Mouse (Mus musculus) left cerebral cortex, postnatal 36 days (tissue): ENCODE measurements around the gene Adprh. TPM values are rescaled to one million over a fixed set of nuclear protein-coding genes. Genes with fewer than 3 reads are reported as not detected.
"Not testable (repeated sequence)": the region's sequence is repeated elsewhere in the genome, so short reads cannot be mapped to it uniquely, and the experiment has no call there.

Source experiments
- DNase-seq, 2 experiments: peaks; one replicate each; pipeline ENCODE4 v3.0.0; 2021 to 2022; ENCODE audit warnings: low spot score in 2 of 2, mixed read lengths in 1 of 2
- intact Hi-C: fragments of 180-260 bp; cut with DNase I; formaldehyde crosslinking; loops from one replicate; pipeline ENCODE4 v1.15.1; 2025
- total RNA-seq, 2 experiments: library from RNA; stranded (reverse); gene quantifications; 2 replicates each; pipeline ENCODE4 v1.2.3; 2021

The Adprh gene
- 10 to 100 TPM; 55.7 to 63.6 TPM for total RNA-seq

GRCm38 (mm10) chr16:38452442-38453202 lies at the start of gene Adprh:
TSS of gene Adprh (minus strand) at chr16:38452703.
- peak; percentile 92 to 93 for DNase-seq
- intact Hi-C loops, result loop anchor here (2.0 to 5.0 kb wide), 2 partner anchors 75 to 106 kb away; partner anchors contain the start of genes Cox17 and Gm21987

- intact Hi-C loops, result no loop called here
- DNase-seq, result no peak
These were observed 44.2 kb upstream of the Adprh start for GRCm38 (mm10) chr16:38496604-38497140.

DNA sequence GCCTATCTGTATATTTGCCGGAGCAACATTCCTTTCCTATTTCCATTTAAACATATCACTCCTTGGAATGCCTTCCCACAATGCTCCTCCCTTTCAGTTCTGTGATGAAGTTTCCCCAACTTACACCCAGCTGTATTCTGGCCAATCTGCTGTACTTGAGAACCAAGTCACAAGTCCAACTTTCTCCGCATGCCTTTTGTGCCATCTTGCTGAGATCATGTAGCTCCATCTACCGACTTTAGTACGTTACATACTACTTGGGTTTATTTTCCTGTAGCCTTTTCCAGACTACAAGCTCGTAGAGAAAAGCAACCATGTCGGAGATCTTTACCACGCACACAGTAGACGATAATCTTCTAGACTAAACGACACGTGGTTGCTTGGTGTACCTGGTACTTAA lies 41.4 kb upstream of the Adprh start:
- intact Hi-C loops, result no loop called here
- no peak for DNase-seq

DNA sequence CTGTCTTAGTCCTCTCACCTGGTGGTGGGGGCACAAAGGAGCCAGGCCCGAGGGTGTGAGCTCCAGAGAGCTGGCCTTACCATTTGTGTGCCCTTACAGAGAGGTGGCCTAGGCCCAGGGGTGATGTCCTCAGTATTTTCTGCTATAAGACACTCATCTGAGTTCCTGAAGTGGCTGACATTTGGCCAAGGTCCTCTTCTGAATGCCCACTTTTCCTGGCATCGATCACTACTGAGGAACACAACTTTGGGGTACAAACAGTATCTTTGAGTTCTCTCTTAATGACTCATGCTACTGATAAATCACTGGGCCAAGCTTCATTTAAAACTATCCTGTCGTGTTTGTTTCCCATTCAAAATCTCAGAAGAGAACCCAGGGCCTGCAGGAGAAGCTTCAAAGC lies 40.0 kb upstream of the Adprh start:
- intact Hi-C loops, result no loop called here
- DNase-seq, result no peak

GRCm38 (mm10) chr16:38483582-38484309 lies 31.2 kb upstream of the Adprh start:
- intact Hi-C loops, result loop anchor here (5.0 kb wide), 1 partner anchor 106 kb away; no protein-coding TSS in a partner anchor
- DNase-seq, result no peak

DNA sequence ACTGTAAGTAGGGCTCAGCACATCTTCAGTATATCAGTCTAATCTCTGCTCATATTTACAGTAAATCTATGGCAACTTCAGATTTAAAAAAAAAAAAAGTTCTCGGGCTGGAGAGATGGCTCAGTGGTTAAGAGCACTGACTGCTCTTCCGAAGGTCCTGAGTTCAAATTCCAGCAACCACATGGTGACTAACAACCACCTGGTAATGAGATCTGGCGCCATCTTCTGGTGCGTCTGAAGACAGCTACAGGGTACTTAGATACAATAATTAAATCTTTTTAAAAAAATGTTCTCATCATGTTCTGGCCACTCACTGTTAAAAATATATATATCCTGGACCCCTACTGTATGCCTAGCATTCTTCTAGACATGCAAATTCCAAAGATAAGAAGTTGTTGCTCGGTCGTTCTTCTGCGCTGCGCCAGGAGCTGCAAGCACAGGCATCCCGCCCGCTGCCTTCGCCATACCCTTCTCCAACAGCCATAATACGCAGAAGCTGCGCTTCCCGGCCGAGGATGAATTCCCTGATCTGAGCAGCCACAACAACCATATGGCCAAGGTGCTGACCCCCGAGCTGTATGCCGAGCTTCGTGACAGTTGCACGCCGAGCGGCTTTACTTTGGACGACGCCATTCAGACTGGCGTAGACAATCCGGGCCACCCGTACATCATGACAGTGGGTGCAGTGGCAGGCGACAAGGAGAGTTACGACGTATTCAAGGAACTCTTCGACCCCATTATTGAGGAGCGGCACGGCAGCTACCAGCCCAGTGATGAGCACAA lies 30.5 kb upstream of the Adprh start:
- DNase-seq, result peak in 1 of 2 experiments; percentile 14
- intact Hi-C loops, result loop anchor here (5.0 kb wide), 1 partner anchor 106 kb away; no protein-coding TSS in a partner anchor

GRCm38 (mm10) chr16:38481327-38481726 lies 28.8 kb upstream of the Adprh start:
- intact Hi-C loops, result loop anchor here (5.0 kb wide), 1 partner anchor 104 kb away; no protein-coding TSS in a partner anchor
- no peak for DNase-seq

GRCm38 (mm10) chr16:38478296-38478695 lies 25.8 kb upstream of the Adprh start:
- intact Hi-C loops, result no loop called here
- no peak for DNase-seq

DNA sequence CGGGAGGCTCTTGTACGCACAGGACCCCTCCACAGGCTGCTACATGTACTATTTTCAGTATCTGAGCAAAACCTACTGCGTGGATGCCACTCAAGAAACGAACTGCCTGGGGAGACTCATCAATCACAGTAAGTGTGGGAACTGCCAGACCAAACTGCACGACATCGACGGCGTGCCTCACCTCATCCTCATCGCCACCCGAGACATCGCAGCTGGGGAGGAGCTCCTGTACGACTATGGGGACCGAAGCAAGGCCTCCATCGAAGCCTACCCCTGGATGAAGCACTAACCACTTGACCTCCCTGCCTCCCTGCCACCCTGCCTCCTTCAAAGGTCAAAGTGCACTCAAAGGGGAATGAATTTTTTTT lies 24.7 kb upstream of the Adprh start:
- DNase-seq, intact Hi-C loops: not testable (repeated sequence)

DNA sequence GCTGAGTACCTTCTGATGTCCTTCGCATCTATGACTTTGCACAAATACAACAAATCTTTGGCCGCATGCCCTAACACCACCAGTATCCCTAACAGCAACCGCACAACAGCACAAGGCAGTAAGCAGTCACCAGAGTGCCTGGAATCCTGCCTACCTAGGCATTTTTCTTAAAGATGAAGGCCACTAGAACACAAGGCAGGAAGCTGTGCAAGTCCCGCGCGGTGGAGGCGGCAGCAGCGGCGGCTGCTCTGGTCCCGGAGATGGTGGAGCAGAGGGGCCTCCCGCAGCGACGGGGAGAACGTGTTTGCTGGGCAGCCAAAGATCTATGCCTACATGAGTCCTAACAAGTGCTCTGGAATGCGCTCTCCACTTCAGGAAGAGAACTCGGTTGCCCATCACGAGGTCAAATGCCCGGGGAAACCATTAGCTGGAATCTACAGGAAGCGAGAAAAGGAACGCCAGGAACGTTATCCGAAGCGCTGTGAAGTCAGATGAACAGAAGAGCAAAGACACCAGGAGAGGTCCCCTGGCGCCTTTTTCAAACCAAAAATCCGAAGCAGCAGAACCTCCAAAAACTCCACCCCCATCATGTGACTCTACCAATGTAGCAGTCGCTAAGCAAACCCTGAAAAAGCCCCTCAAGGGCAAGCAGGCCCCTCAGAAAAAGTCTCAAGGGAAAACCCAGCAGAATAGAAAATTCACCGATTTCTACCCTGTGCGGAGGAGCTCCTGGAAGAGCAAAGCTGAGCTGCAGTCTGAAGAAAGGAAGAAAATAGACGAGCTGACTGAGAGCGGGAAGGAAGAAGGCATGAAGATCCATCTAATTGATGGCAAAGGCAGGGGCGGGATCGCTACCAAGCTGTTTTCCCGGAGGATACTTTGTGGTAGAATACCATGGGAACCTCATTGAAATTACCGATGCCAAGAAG lies 24.1 kb upstream of the Adprh start:
- intact Hi-C loops, result no loop called here
- DNase-seq, result peak; percentile 33 to 36

DNA sequence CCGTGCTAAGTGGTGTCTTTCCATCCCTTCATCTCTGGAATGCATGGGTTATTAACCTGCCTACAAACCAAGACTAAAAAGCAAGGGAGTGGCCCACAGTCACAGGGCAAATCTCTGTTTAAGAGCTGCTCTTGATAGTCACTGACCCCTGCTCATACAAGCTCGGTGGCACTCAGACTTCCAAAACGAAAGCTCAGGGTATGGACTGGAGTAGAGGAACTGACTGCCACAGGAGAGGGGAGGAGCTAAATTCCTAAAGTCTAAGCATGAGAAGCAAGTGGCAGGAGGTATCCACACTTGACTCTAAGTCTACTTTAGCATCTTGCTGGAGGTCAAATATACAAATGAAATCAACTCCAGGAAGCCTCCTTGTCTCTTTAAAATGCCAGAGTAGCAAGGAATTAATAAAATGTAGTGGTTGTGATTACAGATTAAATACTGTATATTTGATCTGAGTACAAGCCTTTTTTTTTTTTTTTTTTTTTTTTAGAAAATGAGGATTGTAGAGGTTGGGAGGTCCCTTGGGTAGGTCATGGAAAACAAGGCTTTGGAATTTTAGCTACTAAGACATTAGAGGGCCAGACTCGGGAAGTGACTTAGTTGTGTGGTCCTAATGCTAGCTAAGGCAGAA lies 23.3 kb upstream of the Adprh start:
- intact Hi-C loops, result no loop called here
- DNase-seq, result no peak

- no peak for DNase-seq
- intact Hi-C loops, result no loop called here
These were observed 22.3 kb upstream of the Adprh start for GRCm38 (mm10) chr16:38474677-38475286.

DNA sequence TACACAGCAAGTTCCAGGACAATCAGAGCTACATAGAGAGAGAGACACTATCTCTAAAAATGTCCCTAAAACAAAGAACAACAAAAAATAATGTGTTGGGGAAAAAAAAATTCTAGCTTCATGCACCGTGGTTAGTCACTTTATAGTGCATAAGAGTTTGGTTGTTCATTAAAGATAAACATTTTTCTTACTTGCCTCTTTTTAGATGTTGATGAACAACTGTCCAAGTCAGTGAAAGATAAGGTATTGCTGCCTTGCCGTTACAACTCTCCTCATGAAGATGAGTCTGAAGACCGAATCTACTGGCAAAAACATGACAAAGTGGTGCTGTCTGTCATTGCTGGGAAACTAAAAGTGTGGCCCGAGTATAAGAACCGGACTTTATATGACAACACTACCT lies 21.2 kb upstream of the Adprh start:
- intact Hi-C loops, result no loop called here
- DNase-seq, result no peak

- intact Hi-C loops, result no loop called here
- no peak for DNase-seq
These were observed 20.0 kb upstream of the Adprh start for GRCm38 (mm10) chr16:38472507-38472873.

GRCm38 (mm10) chr16:38471697-38472506 lies 19.4 kb upstream of the Adprh start:
- intact Hi-C loops, result no loop called here
- DNase-seq, result no peak

GRCm38 (mm10) chr16:38469437-38469836 lies 16.9 kb upstream of the Adprh start:
- intact Hi-C loops, result no loop called here
- DNase-seq, result no peak

- intact Hi-C loops, result no loop called here
- no peak for DNase-seq
These were observed 16.2 kb upstream of the Adprh start for GRCm38 (mm10) chr16:38468706-38469018.
